Mouse (Mus musculus): ENCODE measurements around the gene Zfp580. TPM values are rescaled to one million over a fixed set of nuclear protein-coding genes. Genes with fewer than 3 reads are reported as not detected.

The Zfp580 gene
- polyA plus RNA-seq, 1 experiment = 0.90 TPM

GRCm38 (mm10) chr7:5056651-5057263, 5.4 kb downstream of the Zfp580 start:
- no peak for TF ChIP-seq GATA1 (IDR thresholded peaks at IDR 0.05; ENCODE audit: low read length)

- no peak for TF ChIP-seq GATA1 (IDR thresholded peaks at IDR 0.05; ENCODE audit: low read length)
Measured at GRCm38 (mm10) chr7:5057381-5057780, 6.0 kb downstream of the Zfp580 start.

DNA sequence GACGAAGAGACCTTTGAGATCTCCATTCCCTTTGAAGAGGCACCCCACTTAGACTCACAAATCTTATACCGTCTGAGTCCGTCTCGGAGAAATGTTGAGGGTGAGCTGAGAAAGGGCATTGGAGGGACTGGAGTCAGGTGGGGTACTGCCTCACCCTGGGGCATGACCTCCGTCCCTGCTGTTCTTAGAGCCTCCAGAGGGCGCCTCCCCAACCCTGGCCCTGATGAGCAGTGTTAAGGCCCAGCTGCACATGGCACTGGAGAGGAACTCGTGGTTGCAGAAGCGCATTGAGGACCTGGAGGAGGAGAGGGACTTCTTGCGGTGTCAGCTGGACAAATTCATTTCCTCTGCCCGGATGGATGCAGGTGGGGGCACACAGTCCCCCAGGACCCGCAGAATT, 6.5 kb downstream of the Zfp580 start:
- TF ChIP-seq GATA1 (IDR thresholded peaks at IDR 0.05; ENCODE audit: low read length) = no peak

DNA sequence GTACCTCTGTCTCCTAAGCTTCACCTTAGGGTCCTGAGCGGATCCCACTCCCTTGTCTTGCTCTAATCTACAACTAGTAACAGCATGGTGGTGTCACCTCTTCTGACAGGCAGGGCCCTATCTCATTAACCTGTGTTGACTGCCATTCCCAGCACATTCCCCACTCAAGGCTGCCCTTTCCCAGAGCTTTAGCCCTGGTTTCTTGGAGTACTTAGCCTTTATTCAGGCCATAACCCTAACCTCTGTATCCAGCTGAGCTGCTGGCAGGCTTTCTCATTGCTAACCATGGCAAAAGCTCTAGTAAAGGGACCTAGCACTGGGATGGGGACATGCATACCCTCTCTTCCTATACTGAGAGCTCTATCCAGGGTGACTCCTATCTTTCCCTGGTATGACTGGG, 7.3 kb downstream of the Zfp580 start:
- TF ChIP-seq GATA1 (IDR thresholded peaks at IDR 0.05; ENCODE audit: low read length) = no peak

- TF ChIP-seq GATA1 (IDR thresholded peaks at IDR 0.05; ENCODE audit: low read length) = no peak
Measured at GRCm38 (mm10) chr7:5059421-5059820, 8.1 kb downstream of the Zfp580 start.

GRCm38 (mm10) chr7:5060239-5060731, 8.9 kb downstream of the Zfp580 start:
- TF ChIP-seq GATA1 (IDR thresholded peaks at IDR 0.05; ENCODE audit: low read length) = no peak

GRCm38 (mm10) chr7:5060944-5061773, 9.8 kb downstream of the Zfp580 start:
- no peak for TF ChIP-seq GATA1 (IDR thresholded peaks at IDR 0.05; ENCODE audit: low read length)

DNA sequence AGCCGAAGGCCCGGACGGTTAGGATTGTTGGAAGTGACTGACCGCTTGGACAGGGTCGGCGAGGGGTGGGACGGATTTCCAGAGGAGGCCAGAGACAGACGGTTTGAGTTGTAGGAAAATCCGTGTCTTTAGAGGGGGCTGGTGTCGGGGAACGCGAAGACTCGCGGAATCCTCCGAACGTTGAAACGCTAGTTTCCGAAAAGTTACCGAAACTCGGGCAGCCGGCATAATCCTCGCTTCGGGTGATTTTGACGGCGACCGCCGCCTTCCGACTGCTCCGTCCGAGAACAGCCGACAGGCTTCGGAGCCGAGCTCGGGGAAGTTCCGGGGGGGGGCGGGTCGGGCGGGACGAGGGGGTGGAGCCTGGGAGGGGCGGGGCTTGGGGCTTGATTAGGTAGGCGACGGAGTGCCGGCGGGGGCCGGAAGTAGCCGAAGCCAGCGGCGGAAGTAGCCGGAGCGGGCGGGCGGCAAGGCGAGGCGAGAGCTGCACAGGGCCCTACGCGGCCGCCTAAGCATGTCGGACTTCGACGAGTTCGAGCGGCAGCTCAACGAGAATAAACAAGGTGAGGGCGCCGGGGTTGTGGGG, 10.5 kb downstream of the Zfp580 start, which contains the start of gene U2af2:
U2af2 (plus strand) TSS at position 370 of the 586 bp plus-strand sequence.
- no peak for TF ChIP-seq GATA1 (IDR thresholded peaks at IDR 0.05; ENCODE audit: low read length)

DNA sequence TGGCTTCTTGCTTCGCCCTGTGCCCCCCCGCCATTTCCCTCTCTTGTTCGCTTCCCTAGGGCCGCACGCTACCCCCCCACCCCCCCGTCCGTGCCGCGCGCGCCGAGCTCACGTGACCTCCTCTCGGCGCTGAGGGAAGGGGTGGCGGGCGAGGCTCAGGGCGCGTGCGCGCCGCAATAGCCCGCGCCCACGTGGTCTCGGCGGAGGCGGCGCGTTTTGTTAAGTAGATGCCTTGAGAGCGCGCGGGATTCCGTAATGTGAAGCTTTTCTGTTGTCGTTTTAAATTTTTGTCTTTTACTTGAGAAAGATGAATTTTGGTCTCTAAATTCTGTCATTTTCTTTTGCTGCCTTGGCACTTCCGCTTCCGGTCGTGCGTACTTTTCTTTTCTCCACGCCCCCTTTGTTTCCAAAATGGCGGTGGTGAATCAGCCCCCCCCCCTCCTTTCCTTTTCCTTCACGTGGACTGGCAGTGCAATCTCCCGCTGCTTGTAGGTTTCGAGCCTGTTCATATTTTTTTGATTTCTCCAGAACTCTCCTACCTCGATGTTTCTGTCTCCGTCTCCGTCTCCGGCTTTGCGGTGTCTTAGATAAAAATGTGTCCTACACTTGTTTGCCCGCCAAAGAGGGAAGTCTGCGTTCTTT, 11.1 kb downstream of the Zfp580 start:
- TF ChIP-seq GATA1 (IDR thresholded peaks at IDR 0.05; ENCODE audit: low read length) = no peak

- no peak for TF ChIP-seq GATA1 (IDR thresholded peaks at IDR 0.05; ENCODE audit: low read length)
Measured at GRCm38 (mm10) chr7:5064886-5065285, 13.5 kb downstream of the Zfp580 start.

DNA sequence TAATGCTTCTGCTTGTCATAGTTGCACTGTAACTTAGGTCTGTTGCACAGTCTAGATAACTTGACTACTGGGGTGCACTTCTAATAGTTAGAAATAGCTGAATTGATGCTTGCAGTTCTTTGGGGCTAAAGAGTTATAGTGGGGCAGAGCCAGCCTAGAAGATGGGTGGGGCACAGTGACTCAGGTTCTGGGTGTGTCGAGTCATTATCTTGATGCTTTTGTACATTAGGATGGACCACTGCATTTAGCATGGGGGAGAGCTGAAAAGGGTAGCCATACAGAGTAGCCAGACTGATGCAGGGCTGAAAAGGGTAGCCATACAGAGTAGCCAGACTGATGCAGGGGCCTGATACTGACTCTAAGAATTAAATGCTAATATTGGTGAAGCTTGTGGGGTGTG, 22.2 kb downstream of the Zfp580 start:
- TF ChIP-seq GATA1 (IDR thresholded peaks at IDR 0.05; ENCODE audit: low read length) = no peak

GRCm38 (mm10) chr7:5074984-5075383, 23.6 kb downstream of the Zfp580 start:
- no peak for TF ChIP-seq GATA1 (IDR thresholded peaks at IDR 0.05; ENCODE audit: low read length)

GRCm38 (mm10) chr7:5076931-5077330, 25.6 kb downstream of the Zfp580 start:
- peak; percentile 91 for TF ChIP-seq GATA1 (IDR thresholded peaks at IDR 0.05; ENCODE audit: low read length)

- no peak for TF ChIP-seq GATA1 (IDR thresholded peaks at IDR 0.05; ENCODE audit: low read length)
Measured at GRCm38 (mm10) chr7:5080010-5080751, 28.8 kb downstream of the Zfp580 start, which contains the start of gene Epn1. Gene Epn1 (plus strand): TSS chr7:5080235.

- TF ChIP-seq GATA1 (IDR thresholded peaks at IDR 0.05; ENCODE audit: low read length) = no peak
Measured at GRCm38 (mm10) chr7:5080815-5081214, 29.5 kb downstream of the Zfp580 start.

Measured in G1E-ER4 (cell line).